In genomic region chr7:78989751-78990206, GRCm38 (mm10) we compare ENCODE assay signal across 12 mouse cellular contexts.
A peak's percentile ranks its signal among the peaks of the same experiment; 100 is the strongest.
DNase-seq lines count a peak whose midpoint lies in the region; ATAC-seq and TF ChIP-seq lines count a peak whose summit lies in the region.
"Had no signal": no experiment of that assay in that cellular context is flagged by ENCODE, and none has a peak within 500 bp of the region (broad histone marks: within the 10 kb centered on the region; RNA-seq: fewer than 3 reads in every experiment).

No protein-coding gene starts in this region.

- no peaks in the 10 kb centered on the region for H3K36me3 ChIP-seq in heart, embryonic 10.5 days
- H3K36me3 ChIP-seq in E14TG2a.4 (ENCODE audit: insufficient read depth, low read length): no peaks in the 10 kb centered on the region
- no peaks in the 10 kb centered on the region for H3K36me3 ChIP-seq in hindbrain, embryonic 10.5 days
- no peaks in the 10 kb centered on the region for H3K36me3 ChIP-seq in midbrain, embryonic 10.5 days

- intact Hi-C loops in heart, postnatal 25 days (cut with DNase I): no loop called here
- intact Hi-C loops in left cerebral cortex, postnatal 25 days (cut with DNase I): no loop called here

- peaks cover 20% of the 10 kb centered on the region; the same call in 1 of the 2 replicates for H3K27me3 ChIP-seq in heart, embryonic 10.5 days (ENCODE audit: insufficient read depth, poor library complexity, severe bottlenecking)
- H3K27me3 ChIP-seq in E14TG2a.4 (ENCODE audit: insufficient read depth, low read length): peaks cover 17% of the 10 kb centered on the region
- peaks cover 27% of the 10 kb centered on the region; the same call in 1 of the 2 replicates for H3K27me3 ChIP-seq in hindbrain, embryonic 10.5 days (ENCODE audit: insufficient read depth, poor library complexity, severe bottlenecking)
- H3K27me3 ChIP-seq in midbrain, embryonic 10.5 days (ENCODE audit: low read depth, poor library complexity, severe bottlenecking): peaks cover 28% of the 10 kb centered on the region

- peak overlapping the region; percentile 58 for H3K4me3 ChIP-seq in heart, embryonic 10.5 days
- H3K4me3 ChIP-seq in E14TG2a.4 (replicated peaks; ENCODE audit: low read length): peak overlapping the region; percentile 69
- H3K4me3 ChIP-seq in hindbrain, embryonic 10.5 days: peak overlapping the region; percentile 52
- peak overlapping the region; percentile 56 for H3K4me3 ChIP-seq in midbrain, embryonic 10.5 days
- H3K4me3 ChIP-seq: myocyte had no signal

- DNase-seq in heart, embryonic 10.5 days (ENCODE audit: low spot score): no peak
- DNase-seq in heart, postnatal 25 days (ENCODE audit: low spot score): no peak
- no peak for DNase-seq in hindbrain, embryonic 10.5 days (ENCODE audit: low spot score)
- no peak for DNase-seq in midbrain, embryonic 10.5 days (ENCODE audit: low spot score)
- DNase-seq in right cerebral cortex, adult 18-20 months: no peak
- no peak for DNase-seq in left cerebral cortex, postnatal 25 days (ENCODE audit: low spot score in 2 of 2)
- DNase-seq: cerebellum, adult 9-10 months; gastrocnemius, postnatal 25 days had no signal

- H3K9me3 ChIP-seq in heart, embryonic 10.5 days: no peaks in the 10 kb centered on the region
- no peaks in the 10 kb centered on the region for H3K9me3 ChIP-seq in E14TG2a.4 (ENCODE audit: low read length)
- H3K9me3 ChIP-seq in hindbrain, embryonic 10.5 days: no peaks in the 10 kb centered on the region
- no peaks in the 10 kb centered on the region for H3K9me3 ChIP-seq in midbrain, embryonic 10.5 days (replicated peaks)

- WGBS in heart, embryonic 10.5 days: 31% methylated on average over 5 of the region's 5 CpGs
- WGBS in hindbrain, embryonic 10.5 days: 26% methylated on average over 5 of the region's 5 CpGs
- WGBS in midbrain, embryonic 10.5 days: 50% methylated on average over 5 of the region's 5 CpGs

- peaks cover 18% of the 10 kb centered on the region; the same call in 1 of the 2 replicates for H3K4me1 ChIP-seq in heart, embryonic 10.5 days
- H3K4me1 ChIP-seq in E14TG2a.4 (replicated peaks; ENCODE audit: low read depth, low read length): peaks cover 13% of the 10 kb centered on the region
- peaks cover 22% of the 10 kb centered on the region for H3K4me1 ChIP-seq in hindbrain, embryonic 10.5 days (replicated peaks)
- H3K4me1 ChIP-seq in midbrain, embryonic 10.5 days: peaks cover 19% of the 10 kb centered on the region

- TF ChIP-seq CTCF in E14TG2a.4 (conservative IDR thresholded peaks at IDR 0.05; ENCODE audit: low read length): no peak

- H3K27ac ChIP-seq in heart, embryonic 10.5 days: peak overlapping the region; percentile 67
- peak overlapping the region; percentile 81 for H3K27ac ChIP-seq in hindbrain, embryonic 10.5 days
- H3K27ac ChIP-seq in midbrain, embryonic 10.5 days (replicated peaks): peak overlapping the region; percentile 77; the same call in 1 of the 2 replicates
- H3K27ac ChIP-seq: left cerebral cortex, adult 2 months had no signal

- no peak for ATAC-seq in CD4-positive, CD25-positive, alpha-beta regulatory T cell, adult 4 months
